Mouse (Mus musculus): Measurements from ENCODE around the gene Pvr. TPM values are rescaled to one million over a fixed set of nuclear protein-coding genes. Genes with fewer than 3 reads are reported as not detected.

Gene Pvr
- total and polyA plus RNA-seq, 2 experiments from 2014 or later, result 7.7 to 11.0 TPM

GRCm38 (mm10) chr7:19856283-19856682, 64.7 kb downstream of the Pvr start:
- no peak for DNase-seq (ENCODE audit: low spot score)
- 84% methylated on average over 6 of the region's 6 CpGs for WGBS
- H3K27me3 ChIP-seq (ENCODE audit: insufficient read depth, low read length), result no peaks in the 10 kb centered on the region
- H3K27ac ChIP-seq (ENCODE audit: low read depth, low read length), result no peak overlapping the region
- H3K4me3 ChIP-seq (ENCODE audit: low read depth, low read length), result no peak overlapping the region
- no peaks in the 10 kb centered on the region for H3K9me3 ChIP-seq (ENCODE audit: low read length)
- H3K9ac ChIP-seq (replicated peaks; ENCODE audit: low read length, poor library complexity, severe bottlenecking), result no peak overlapping the region
- no peaks in the 10 kb centered on the region for H3K4me1 ChIP-seq (ENCODE audit: insufficient read depth, low read length)
- peaks cover 6% of the 10 kb centered on the region; the same call in 1 of the 2 replicates for H3K36me3 ChIP-seq (ENCODE audit: insufficient read depth, low read length)
- no peak overlapping the region for H3K4me2 ChIP-seq (ENCODE audit: low read depth, low read length, poor library complexity, severe bottlenecking)
- no peak for ATAC-seq (ENCODE audit: low FRiP score)
- no peak for TF ChIP-seq CTCF (IDR thresholded peaks at IDR 0.05)

- Histone ChIP-seq H3K27me3 (ENCODE audit: insufficient read depth, low read length) (peaks cover under 1% of the 10 kb centered on the region; the same call in 1 of the 2 replicates), H3K4me1 (ENCODE audit: insufficient read depth, low read length) (no peaks in the 10 kb centered on the region), H3K4me3 (ENCODE audit: low read depth, low read length) (no peak overlapping the region), H3K9ac (replicated peaks; ENCODE audit: low read length, poor library complexity, severe bottlenecking) (no peak overlapping the region), H3K36me3 (ENCODE audit: insufficient read depth, low read length) (peaks cover 6% of the 10 kb centered on the region; the same call in 1 of the 2 replicates), H3K9me3 (ENCODE audit: low read length) (no peaks in the 10 kb centered on the region), H3K4me2 (ENCODE audit: low read depth, low read length, poor library complexity, severe bottlenecking) (no peak overlapping the region), H3K27ac (ENCODE audit: low read depth, low read length) (no peak overlapping the region)
- ATAC-seq (ENCODE audit: low FRiP score) (no peak), DNase-seq (ENCODE audit: low spot score) (no peak)
- TF ChIP-seq CTCF (IDR thresholded peaks at IDR 0.05), result no peak
- WGBS, result 91% methylated on average over 5 of the region's 5 CpGs
Measured at GRCm38 (mm10) chr7:19855663-19856062, 65.3 kb downstream of the Pvr start.

Other genes starting within 250 kb of the Pvr start
- 1.7 TPM in 1 of 2 replicates, not detected in the other for gene Apoc2, start 243.2 kb downstream of the Pvr start, total RNA-seq (2014; rRNA removed)
- gene Apoc2, start 243.2 kb downstream of the Pvr start, polyA plus RNA-seq (2015; fragmentation: Nextera tagmentation; extraction: Ambion mirVana), result 0.30 and 0.32 TPM in 2 replicates
- gene Gm44805, start 239.7 kb downstream of the Pvr start, total RNA-seq (2014; rRNA removed), result not detected in 2 replicates
- gene Gm44805, start 239.7 kb downstream of the Pvr start, polyA plus RNA-seq (2015; fragmentation: Nextera tagmentation; extraction: Ambion mirVana), result not detected in 2 replicates
- not detected in 2 replicates for gene Apoc4, start 239.7 kb downstream of the Pvr start, total RNA-seq (2014; rRNA removed)
- not detected in 2 replicates for gene Apoc4, start 239.7 kb downstream of the Pvr start, polyA plus RNA-seq (2015; fragmentation: Nextera tagmentation; extraction: Ambion mirVana)
- 3.6 and 5.1 TPM in 2 replicates for gene Apoc1, start 228.5 kb downstream of the Pvr start, total RNA-seq (2014; rRNA removed)
- gene Apoc1, start 228.5 kb downstream of the Pvr start, polyA plus RNA-seq (2015; fragmentation: Nextera tagmentation; extraction: Ambion mirVana), result 7.9 and 9.0 TPM in 2 replicates
- 1,618 and 2,613 TPM in 2 replicates for gene Apoe, start 222.0 kb downstream of the Pvr start, total RNA-seq (2014; rRNA removed)
- gene Apoe, start 222.0 kb downstream of the Pvr start, polyA plus RNA-seq (2015; fragmentation: Nextera tagmentation; extraction: Ambion mirVana), result 2,139 and 2,488 TPM in 2 replicates
- gene Tomm40, start 205.7 kb downstream of the Pvr start, total RNA-seq (2014; rRNA removed), result 122 and 133 TPM in 2 replicates
- 160 and 161 TPM in 2 replicates for gene Tomm40, start 205.7 kb downstream of the Pvr start, polyA plus RNA-seq (2015; fragmentation: Nextera tagmentation; extraction: Ambion mirVana)
- 62.6 and 75.3 TPM in 2 replicates for gene Nectin2, start 170.7 kb downstream of the Pvr start, total RNA-seq (2014; rRNA removed)
- gene Nectin2, start 170.7 kb downstream of the Pvr start, polyA plus RNA-seq (2015; fragmentation: Nextera tagmentation; extraction: Ambion mirVana), result 55.3 and 62.6 TPM in 2 replicates
- 32.6 and 33.5 TPM in 2 replicates for gene Bcam, start 150.1 kb downstream of the Pvr start, total RNA-seq (2014; rRNA removed)
- gene Bcam, start 150.1 kb downstream of the Pvr start, polyA plus RNA-seq (2015; fragmentation: Nextera tagmentation; extraction: Ambion mirVana), result 18.7 and 22.0 TPM in 2 replicates
- gene Cblc, start 124.4 kb downstream of the Pvr start, total RNA-seq (2014; rRNA removed), result 0.71 and 1.8 TPM in 2 replicates
- gene Cblc, start 124.4 kb downstream of the Pvr start, polyA plus RNA-seq (2015; fragmentation: Nextera tagmentation; extraction: Ambion mirVana), result 0.70 and 1.2 TPM in 2 replicates
- gene Bcl3, start 98.4 kb downstream of the Pvr start, total RNA-seq (2014; rRNA removed), result 0.55 and 0.66 TPM in 2 replicates
- gene Bcl3, start 98.4 kb downstream of the Pvr start, polyA plus RNA-seq (2015; fragmentation: Nextera tagmentation; extraction: Ambion mirVana), result 0.93 and 1.3 TPM in 2 replicates
- gene Gm19345, start 69.2 kb downstream of the Pvr start, total RNA-seq (2014; rRNA removed), result 31.6 and 44.4 TPM in 2 replicates
- 21.6 and 25.8 TPM in 2 replicates for gene Gm19345, start 69.2 kb downstream of the Pvr start, polyA plus RNA-seq (2015; fragmentation: Nextera tagmentation; extraction: Ambion mirVana)
- gene Ceacam16, start 59.9 kb downstream of the Pvr start, total RNA-seq (2014; rRNA removed), result not detected in 2 replicates
- 0.90 and 1.5 TPM in 2 replicates for gene Ceacam16, start 59.9 kb downstream of the Pvr start, polyA plus RNA-seq (2015; fragmentation: Nextera tagmentation; extraction: Ambion mirVana)
- gene Ceacam19, start 33.2 kb downstream of the Pvr start, total RNA-seq (2014; rRNA removed), result 0.38 TPM in 1 of 2 replicates, not detected in the other
- not detected in 2 replicates for gene Ceacam19, start 33.2 kb downstream of the Pvr start, polyA plus RNA-seq (2015; fragmentation: Nextera tagmentation; extraction: Ambion mirVana)
- gene Igsf23, start 29.6 kb upstream of the Pvr start, total RNA-seq (2014; rRNA removed), result not detected in 2 replicates
- not detected in 2 replicates for gene Igsf23, start 29.6 kb upstream of the Pvr start, polyA plus RNA-seq (2015; fragmentation: Nextera tagmentation; extraction: Ambion mirVana)
- gene Ceacam20, start 44.3 kb upstream of the Pvr start, total RNA-seq (2014; rRNA removed), result not detected in 2 replicates
- not detected in 2 replicates for gene Ceacam20, start 44.3 kb upstream of the Pvr start, polyA plus RNA-seq (2015; fragmentation: Nextera tagmentation; extraction: Ambion mirVana)
- not detected in 2 replicates for gene Nlrp9b, start 70.3 kb upstream of the Pvr start, total RNA-seq (2014; rRNA removed)
- gene Nlrp9b, start 70.3 kb upstream of the Pvr start, polyA plus RNA-seq (2015; fragmentation: Nextera tagmentation; extraction: Ambion mirVana), result not detected in 2 replicates
- gene Vmn1r91, start 178.5 kb upstream of the Pvr start, total RNA-seq (2014; rRNA removed), result not detected in 2 replicates
- not detected in 2 replicates for gene Vmn1r91, start 178.5 kb upstream of the Pvr start, polyA plus RNA-seq (2015; fragmentation: Nextera tagmentation; extraction: Ambion mirVana)
- gene Gm16442, start 201.4 kb upstream of the Pvr start, total RNA-seq (2014; rRNA removed), result not detected in 2 replicates
- not detected in 2 replicates for gene Gm16442, start 201.4 kb upstream of the Pvr start, polyA plus RNA-seq (2015; fragmentation: Nextera tagmentation; extraction: Ambion mirVana)
- gene Vmn1r93, start 217.9 kb upstream of the Pvr start, total RNA-seq (2014; rRNA removed), result not detected in 2 replicates
- gene Vmn1r93, start 217.9 kb upstream of the Pvr start, polyA plus RNA-seq (2015; fragmentation: Nextera tagmentation; extraction: Ambion mirVana), result not detected in 2 replicates
- gene Vmn1r94, start 247.2 kb upstream of the Pvr start, total RNA-seq (2014; rRNA removed), result not detected in 2 replicates
- gene Vmn1r94, start 247.2 kb upstream of the Pvr start, polyA plus RNA-seq (2015; fragmentation: Nextera tagmentation; extraction: Ambion mirVana), result not detected in 2 replicates

All from midbrain, postnatal 0 days (tissue).